Mouse (Mus musculus): ENCODE measurements around the gene Slc22a7. TPM values are rescaled to one million over a fixed set of nuclear protein-coding genes. Genes with fewer than 3 reads are reported as not detected.

The Slc22a7 gene
- total RNA-seq, 2 experiments from 2014 or later = not detected

GRCm38 (mm10) chr17:46439176-46439575 is 919 bp upstream of the Slc22a7 start:
- no peak for DNase-seq (ENCODE audit: low spot score)
- intact Hi-C loops (cut with DNase I) = no loop called here

- no peak for DNase-seq (ENCODE audit: low spot score)
- intact Hi-C loops (cut with DNase I) = loop anchor here (1.0 kb wide), 1 partner anchor 74 kb away; no protein-coding TSS in a partner anchor
These were observed 1.4 kb downstream of the Slc22a7 start for GRCm38 (mm10) chr17:46436672-46437366.

- intact Hi-C loops (cut with DNase I) = no loop called here
- no peak for DNase-seq (ENCODE audit: low spot score)
These were observed 4.6 kb downstream of the Slc22a7 start for GRCm38 (mm10) chr17:46433627-46434026.

- intact Hi-C loops (cut with DNase I) = no loop called here
- DNase-seq (ENCODE audit: low spot score) = no peak
These were observed 9.4 kb downstream of the Slc22a7 start, which contains the start of gene Crip3 for GRCm38 (mm10) chr17:46428761-46429414. Gene Crip3 (plus strand): TSS chr17:46428926.

GRCm38 (mm10) chr17:46426496-46426895 is 11.8 kb downstream of the Slc22a7 start:
- intact Hi-C loops (cut with DNase I) = no loop called here
- DNase-seq (ENCODE audit: low spot score) = peak; percentile 16

GRCm38 (mm10) chr17:46419717-46420116 is 18.5 kb downstream of the Slc22a7 start:
- no peak for DNase-seq (ENCODE audit: low spot score)
- intact Hi-C loops (cut with DNase I) = no loop called here

GRCm38 (mm10) chr17:46418628-46419027 is 19.6 kb downstream of the Slc22a7 start:
- intact Hi-C loops (cut with DNase I) = no loop called here
- DNase-seq (ENCODE audit: low spot score) = no peak

- intact Hi-C loops (cut with DNase I) = no loop called here
- DNase-seq (ENCODE audit: low spot score) = no peak
These were observed 29.8 kb downstream of the Slc22a7 start for GRCm38 (mm10) chr17:46408478-46408877.

GRCm38 (mm10) chr17:46394631-46395030 is 43.6 kb downstream of the Slc22a7 start:
- no peak for DNase-seq (ENCODE audit: low spot score)
- intact Hi-C loops (cut with DNase I) = no loop called here

GRCm38 (mm10) chr17:46393012-46393411 is 45.2 kb downstream of the Slc22a7 start:
- DNase-seq (ENCODE audit: low spot score) = no peak
- intact Hi-C loops (cut with DNase I) = no loop called here

- intact Hi-C loops (cut with DNase I) = loop anchor here (5.0 kb wide), 1 partner anchor 61 kb away; the partner anchor contains the start of gene Abcc10
These were observed 50.1 kb downstream of the Slc22a7 start for GRCm38 (mm10) chr17:46388200-46388599.

GRCm38 (mm10) chr17:46384061-46384801 is 54.0 kb downstream of the Slc22a7 start:
- DNase-seq (ENCODE audit: low spot score) = peak; percentile 4
- intact Hi-C loops (cut with DNase I) = loop anchor here (5.0 kb wide), 1 partner anchor 168 kb away; no protein-coding TSS in a partner anchor

More at GRCm38 (mm10) chr17:46388200-46388599, 50.1 kb downstream of the Slc22a7 start:
- no peak for DNase-seq (ENCODE audit: low spot score)

GRCm38 (mm10) chr17:46383294-46384060 is 54.8 kb downstream of the Slc22a7 start, which contains the start of gene Zfp318:
Gene Zfp318 (plus strand): TSS chr17:46383731.
- intact Hi-C loops (cut with DNase I) = loop anchor here (2.0 to 5.0 kb wide), 2 partner anchors 135 to 169 kb away; partner anchors contain the start of genes Polr1c and Yipf3
- peak; percentile 96 for DNase-seq (ENCODE audit: low spot score)

Other genes with a start within 250 kb of the Slc22a7 start
- 1 to 10 TPM; 8.6 to 9.4 TPM for gene Polh, start 235.8 kb downstream of the Slc22a7 start, total RNA-seq (2021)
- gene Xpo5, start 235.7 kb downstream of the Slc22a7 start, total RNA-seq (2021) = 10 to 100 TPM; 19.6 to 21.3 TPM
- gene Polr1c, start 190.4 kb downstream of the Slc22a7 start, total RNA-seq (2021) = 10 to 100 TPM; 20.9 to 26.1 TPM
- gene Yipf3, start 190.4 kb downstream of the Slc22a7 start, total RNA-seq (2021) = 10 to 100 TPM; 81.8 to 82.6 TPM
- under 1 TPM; 0.20 to 0.26 TPM for gene Lrrc73, start 184.9 kb downstream of the Slc22a7 start, total RNA-seq (2021)
- 10 to 100 TPM; 37.1 to 40.5 TPM for gene Tjap1, start 155.4 kb downstream of the Slc22a7 start, total RNA-seq (2021)
- under 1 TPM; 0.39 to 0.49 TPM for gene Dlk2, start 141.0 kb downstream of the Slc22a7 start, total RNA-seq (2021)
- gene Abcc10, start 110.1 kb downstream of the Slc22a7 start, total RNA-seq (2021) = 1 to 10 TPM; 4.2 to 4.6 TPM
- gene Zfp318, start 54.7 kb downstream of the Slc22a7 start, total RNA-seq (2021) = 10 to 100 TPM; 16.5 to 18.8 TPM
- gene Crip3, start 9.5 kb downstream of the Slc22a7 start, total RNA-seq (2021) = under 1 TPM in 1 of 2 experiments, not detected in 1; 0.62 TPM
- gene Ttbk1, start 49.2 kb upstream of the Slc22a7 start, total RNA-seq (2021) = under 1 TPM; 0.20 to 0.34 TPM
- gene Dnph1, start 58.3 kb upstream of the Slc22a7 start, total RNA-seq (2021) = 1 to 10 TPM; 1.1 to 2.4 TPM
- 10 to 100 TPM; 19.4 to 19.5 TPM for gene Cul9, start 107.9 kb upstream of the Slc22a7 start, total RNA-seq (2021)
- 10 to 100 TPM; 98.7 to 99.3 TPM for gene Srf, start 117.7 kb upstream of the Slc22a7 start, total RNA-seq (2021)
- 1 to 10 TPM; 3.3 to 4.1 TPM for gene Ptk7, start 191.0 kb upstream of the Slc22a7 start, total RNA-seq (2021)
- 10 to 100 TPM; 26.3 to 27.1 TPM for gene Klc4, start 207.6 kb upstream of the Slc22a7 start, total RNA-seq (2021)
- 100 to 1,000 TPM; 125 to 132 TPM for gene Mrpl2, start 207.8 kb upstream of the Slc22a7 start, total RNA-seq (2021)
- 10 to 100 TPM; 21.3 to 23.0 TPM for gene Cul7, start 211.9 kb upstream of the Slc22a7 start, total RNA-seq (2021)
- 10 to 100 TPM in 1 of 2 experiments, 1 to 10 TPM in 1; 9.9 to 10.8 TPM for gene Rrp36, start 235.9 kb upstream of the Slc22a7 start, total RNA-seq (2021)
- gene Mea1, start 240.3 kb upstream of the Slc22a7 start, total RNA-seq (2021) = 10 to 100 TPM; 48.6 to 53.8 TPM
- 100 to 1,000 TPM in 1 of 2 experiments, 10 to 100 TPM in 1; 95.5 to 107 TPM for gene Klhdc3, start 242.5 kb upstream of the Slc22a7 start, total RNA-seq (2021)